Mouse (Mus musculus): ENCODE measurements around the gene Gatc.
"Not testable (repeated sequence)": the region's sequence is repeated elsewhere in the genome, so short reads cannot be mapped to it uniquely, and the experiment has no call there.

The Gatc gene

GRCm38 (mm10) chr5:115330955-115331354 lies 10.0 kb downstream of the Gatc start:
- no peak for DNase-seq (ENCODE audit: low read depth)

- peak; percentile 41 for DNase-seq (ENCODE audit: low read depth)
Measured at GRCm38 (mm10) chr5:115327610-115328548, 13.1 kb downstream of the Gatc start.

- DNase-seq (ENCODE audit: low read depth) = peak; percentile 97
Measured at GRCm38 (mm10) chr5:115326875-115327609, 13.9 kb downstream of the Gatc start, which contains the start of gene Srsf9. TSS of gene Srsf9 (plus strand) at chr5:115327177.

DNA sequence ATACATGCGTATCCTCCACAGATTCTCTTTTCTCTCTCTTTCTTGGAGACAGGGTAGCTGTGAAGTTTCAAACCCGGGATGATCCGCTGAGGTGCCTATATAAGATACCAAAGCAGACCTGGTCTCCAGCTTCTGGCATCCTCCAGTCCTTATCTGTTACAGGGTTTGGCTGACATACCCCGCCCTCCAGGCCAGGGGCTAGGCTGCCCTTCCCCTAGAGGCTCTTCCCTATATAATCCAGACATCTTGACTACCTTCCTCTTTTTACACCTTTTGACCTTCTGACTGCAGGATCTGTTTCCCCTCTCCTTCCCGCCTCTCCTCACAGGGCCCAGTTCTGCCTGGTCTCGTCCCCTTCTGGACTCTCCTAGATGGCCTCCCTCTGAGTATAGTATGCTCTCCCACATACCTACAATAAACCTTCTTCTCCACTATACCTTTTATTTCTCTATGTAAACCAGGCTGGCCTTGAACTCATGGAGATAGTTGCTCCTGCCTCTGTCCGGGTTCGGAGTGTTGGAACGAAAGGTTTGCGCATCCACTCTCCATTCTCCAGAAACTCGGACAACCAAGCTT lies 14.6 kb downstream of the Gatc start:
- DNase-seq (ENCODE audit: low read depth) = no peak

DNA sequence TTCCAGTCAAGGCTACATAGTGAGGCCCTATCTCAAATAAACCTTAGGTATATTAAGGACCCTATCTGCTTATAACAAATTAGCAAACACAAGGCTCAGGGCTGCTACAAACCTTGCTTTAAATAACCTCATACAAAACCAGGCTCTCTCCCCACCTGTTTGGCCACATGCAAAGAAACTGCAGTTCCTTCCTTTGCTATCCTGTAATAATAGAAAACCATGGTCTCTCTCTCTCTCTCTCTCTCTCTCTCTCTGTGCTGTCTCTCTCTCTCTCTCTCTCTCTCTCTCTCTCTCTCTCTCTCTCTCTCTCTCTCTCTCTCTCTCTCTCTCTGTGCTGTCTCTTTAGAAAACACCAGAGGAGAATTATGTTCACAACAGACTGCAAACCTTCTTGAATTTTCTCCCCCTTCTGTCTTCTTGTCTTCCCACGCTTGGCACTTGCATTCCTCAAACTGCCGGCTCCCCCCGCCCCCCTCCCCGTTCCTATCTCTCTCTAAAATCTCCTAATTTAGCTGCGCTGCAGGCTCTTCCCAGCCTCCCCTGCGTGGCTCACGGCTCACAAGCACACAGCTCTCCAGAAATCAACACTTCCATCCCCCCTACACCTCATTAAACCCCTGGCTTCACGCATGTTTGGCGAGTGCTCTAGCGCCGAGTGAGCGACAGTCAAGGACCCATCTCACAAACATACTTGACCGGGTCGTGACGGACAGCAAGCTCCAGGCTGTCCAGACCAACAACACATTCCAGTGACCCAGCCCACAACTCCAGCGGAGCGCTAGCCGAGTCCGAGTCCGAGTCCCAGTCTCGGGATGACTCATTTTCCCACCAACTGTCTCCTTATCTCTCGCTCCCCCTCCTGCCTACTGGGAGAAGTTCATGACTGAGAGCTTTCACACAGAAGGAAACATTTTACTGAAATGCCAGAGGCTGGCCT lies 21.7 kb downstream of the Gatc start:
- DNase-seq (ENCODE audit: low read depth) = peak; percentile 57

GRCm38 (mm10) chr5:115317645-115318328 lies 23.2 kb downstream of the Gatc start:
- peak; percentile 50 for DNase-seq (ENCODE audit: low read depth)

GRCm38 (mm10) chr5:115316968-115317644 lies 23.9 kb downstream of the Gatc start:
- no peak for DNase-seq (ENCODE audit: low read depth)

DNA sequence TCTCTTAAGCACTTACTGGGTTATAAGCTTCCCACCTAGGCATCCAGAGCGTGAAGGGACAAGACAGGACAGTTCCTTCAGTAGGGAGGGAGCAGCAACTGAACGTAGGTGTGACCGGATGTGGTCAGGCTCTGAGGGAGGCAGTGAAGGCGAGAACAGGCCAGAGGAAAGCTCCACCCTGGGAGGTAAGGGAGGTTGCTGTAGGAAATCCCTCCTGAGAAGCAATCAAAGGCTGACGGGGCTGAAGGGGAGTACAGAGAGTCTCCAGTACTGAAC lies 27.4 kb downstream of the Gatc start:
- no peak for DNase-seq (ENCODE audit: low read depth)

GRCm38 (mm10) chr5:115312816-115313667 lies 27.9 kb downstream of the Gatc start:
- no peak for DNase-seq (ENCODE audit: low read depth)

- no peak for DNase-seq (ENCODE audit: low read depth)
Measured at GRCm38 (mm10) chr5:115312354-115312753, 28.6 kb downstream of the Gatc start.

DNA sequence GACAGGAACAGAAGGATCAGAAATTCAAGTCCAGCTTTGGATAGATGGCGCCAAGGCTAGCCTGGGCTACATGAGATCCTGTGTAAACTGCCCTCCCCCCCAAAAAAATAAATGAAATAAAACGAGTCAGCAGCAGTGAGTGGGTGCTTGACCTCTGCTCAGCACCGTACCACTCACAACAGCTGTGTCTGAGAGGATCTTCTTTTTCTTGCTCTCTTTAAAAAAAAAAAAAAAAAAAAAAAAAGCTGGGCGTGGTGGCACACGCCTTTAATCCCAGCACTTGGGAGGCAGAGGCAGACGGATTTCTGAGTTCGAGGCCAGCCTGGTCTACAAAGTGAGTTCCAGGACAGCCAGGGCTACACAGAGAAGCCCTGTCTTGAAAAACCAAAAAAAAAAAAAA lies 38.8 kb downstream of the Gatc start:
- not testable (repeated sequence) for DNase-seq (ENCODE audit: low read depth)

DNA sequence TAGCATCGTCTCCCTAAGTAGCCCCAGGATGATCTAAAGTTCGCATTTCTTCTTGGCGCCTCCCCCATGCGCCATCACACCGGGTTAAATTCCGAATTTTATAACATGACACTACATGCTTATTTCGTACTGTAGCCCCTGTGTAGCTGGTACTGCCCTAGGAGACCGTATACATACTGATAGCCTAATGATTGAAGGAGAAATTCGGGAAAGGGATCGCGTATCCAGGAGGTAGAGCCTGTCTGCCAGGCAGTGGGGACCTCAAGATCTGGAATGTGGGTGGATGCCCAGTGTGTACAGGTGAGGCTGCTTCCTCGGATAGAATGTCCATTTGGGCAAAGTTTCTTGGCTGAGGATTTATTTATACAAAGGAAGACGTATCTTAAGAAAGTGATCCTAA lies 39.4 kb downstream of the Gatc start:
- peak; percentile 27 for DNase-seq (ENCODE audit: low read depth)

- peak; percentile 100 for DNase-seq (ENCODE audit: low read depth)
Measured at GRCm38 (mm10) chr5:115300792-115301614, 40.0 kb downstream of the Gatc start, which contains the start of gene Dynll1. TSS of gene Dynll1 (minus strand) at chr5:115300999.

DNA sequence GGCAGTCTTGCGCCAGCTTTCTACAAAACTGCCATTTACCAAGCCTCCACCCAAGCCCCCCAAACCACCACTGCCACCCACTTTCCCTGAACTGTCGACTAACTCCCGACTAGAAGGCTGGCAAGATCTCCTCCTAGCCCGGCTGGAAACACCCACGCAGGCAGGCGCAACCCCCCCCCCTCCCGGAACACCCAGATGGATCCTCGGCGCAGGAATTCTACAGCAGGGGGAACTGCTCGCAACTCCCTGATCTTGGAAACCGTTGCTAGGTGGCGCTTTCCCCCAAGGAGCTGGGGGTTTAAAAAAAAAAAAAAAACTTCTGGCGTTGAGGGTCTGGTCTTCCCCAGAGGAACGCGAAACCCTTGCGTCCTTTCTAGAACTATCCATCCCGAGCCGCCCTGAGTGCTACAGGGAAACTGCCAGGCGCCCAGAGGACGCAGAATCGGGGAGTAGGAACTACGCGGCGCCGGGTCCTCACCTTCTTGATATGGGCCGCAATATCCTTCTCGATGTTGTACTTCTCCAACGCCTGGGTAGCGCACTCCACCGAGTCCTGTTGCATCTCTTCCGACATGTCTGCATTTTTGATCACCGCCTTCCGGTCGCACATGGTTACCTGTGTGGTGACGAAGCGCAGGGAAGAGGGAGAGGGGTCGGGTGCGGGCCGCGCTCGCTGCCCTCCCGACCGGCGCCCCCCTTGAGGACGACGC lies 40.8 kb downstream of the Gatc start:
- DNase-seq (ENCODE audit: low read depth) = no peak

- no peak for DNase-seq (ENCODE audit: low read depth)
Measured at GRCm38 (mm10) chr5:115296347-115296746, 44.6 kb downstream of the Gatc start.

- DNase-seq (ENCODE audit: low read depth) = no peak
Measured at GRCm38 (mm10) chr5:115294173-115294572, 46.8 kb downstream of the Gatc start.

GRCm38 (mm10) chr5:115284735-115285134 lies 56.2 kb downstream of the Gatc start:
- peak; percentile 46 for DNase-seq (ENCODE audit: low read depth)
